Mouse (Mus musculus): ENCODE results near the gene Rab28.

DNA sequence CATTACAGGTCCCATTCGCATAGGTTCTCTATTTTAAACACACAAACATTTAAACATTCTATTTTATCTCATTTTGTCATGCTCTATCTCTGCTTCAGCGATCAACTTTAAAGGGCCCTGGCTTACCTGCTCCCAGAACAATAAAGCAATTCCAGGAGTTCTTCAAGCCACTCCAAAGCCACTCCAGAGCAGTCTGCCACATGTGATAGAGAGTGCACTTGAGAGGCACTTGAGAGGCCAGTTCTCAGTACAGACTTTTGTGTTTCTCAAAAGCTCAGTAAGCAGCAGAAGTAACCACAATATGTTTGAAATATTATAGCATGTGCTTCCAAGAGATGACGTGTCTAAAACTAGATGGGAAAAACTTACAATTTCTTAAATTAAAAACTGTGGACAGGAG is 86.2 kb downstream of the Rab28 start:
- no peak for TF ChIP-seq POLR2A (IDR thresholded peaks at IDR 0.05; ENCODE audit: borderline replicate concordance, extremely low read depth, low read depth, low read length)
- TF ChIP-seq CTCF (IDR thresholded peaks at IDR 0.05; ENCODE audit: insufficient read depth, low read length) = no peak

All from lung, adult 2 months (tissue).